Mouse (Mus musculus): Measurements from ENCODE around the gene Bivm. TPM values are rescaled to one million over a fixed set of nuclear protein-coding genes. Genes with fewer than 3 reads are reported as not detected.

The Bivm gene
- polyA plus RNA-seq, 1 experiment from 2014 or later, result 41.3 TPM

GRCm38 (mm10) chr1:44125590-44125989, 6.8 kb downstream of the Bivm start:
- Histone ChIP-seq H3K27me3 (ENCODE audit: control insufficient read depth, insufficient read depth, low read length) (no peaks in the 10 kb centered on the region), H3K4me1 (ENCODE audit: control insufficient read depth, insufficient read depth, low read length) (peaks cover 12% of the 10 kb centered on the region), H3K36me3 (ENCODE audit: control insufficient read depth, insufficient read depth, low read length) (peaks cover 35% of the 10 kb centered on the region), H3K9me3 (ENCODE audit: control insufficient read depth, low read length) (no peaks in the 10 kb centered on the region), H3K4me2 (ENCODE audit: low read length) (no peak overlapping the region), H3K27ac (replicated peaks; ENCODE audit: low read depth, low read length) (no peak overlapping the region), H3K9ac (replicated peaks; ENCODE audit: low read length) (no peak overlapping the region), H3K4me3 (replicated peaks; ENCODE audit: low read depth, low read length) (no peak overlapping the region)
- no peak for DNase-seq
- WGBS, result 92% methylated on average over 4 of the region's 4 CpGs
- no peak for ATAC-seq (ENCODE audit: low FRiP score, low TSS enrichment)

- H3K27ac ChIP-seq (replicated peaks; ENCODE audit: low read depth, low read length), result no peak overlapping the region
- no peaks in the 10 kb centered on the region for H3K27me3 ChIP-seq (ENCODE audit: control insufficient read depth, insufficient read depth, low read length)
- no peaks in the 10 kb centered on the region for H3K4me1 ChIP-seq (ENCODE audit: control insufficient read depth, insufficient read depth, low read length)
- no peak for DNase-seq
- H3K4me3 ChIP-seq (replicated peaks; ENCODE audit: low read depth, low read length), result no peak overlapping the region
- no peak for ATAC-seq (ENCODE audit: low FRiP score, low TSS enrichment)
- no peak overlapping the region for H3K9ac ChIP-seq (replicated peaks; ENCODE audit: low read length)
- H3K4me2 ChIP-seq (ENCODE audit: low read length), result no peak overlapping the region
- 91% methylated on average over 4 of the region's 4 CpGs for WGBS
- H3K9me3 ChIP-seq (ENCODE audit: control insufficient read depth, low read length), result no peaks in the 10 kb centered on the region
- peaks cover 57% of the 10 kb centered on the region for H3K36me3 ChIP-seq (ENCODE audit: control insufficient read depth, insufficient read depth, low read length)
These were observed 11.3 kb downstream of the Bivm start for GRCm38 (mm10) chr1:44129929-44130581.

GRCm38 (mm10) chr1:44140232-44140631, 21.5 kb downstream of the Bivm start:
- H3K36me3 ChIP-seq (ENCODE audit: control insufficient read depth, insufficient read depth, low read length), result peaks cover 62% of the 10 kb centered on the region
- DNase-seq, result no peak

GRCm38 (mm10) chr1:44142747-44143146, 24.0 kb downstream of the Bivm start:
- Histone ChIP-seq H3K4me3 (replicated peaks; ENCODE audit: low read depth, low read length) (no peak overlapping the region), H3K27ac (replicated peaks; ENCODE audit: low read depth, low read length) (no peak overlapping the region), H3K4me2 (ENCODE audit: low read length) (no peak overlapping the region), H3K36me3 (ENCODE audit: control insufficient read depth, insufficient read depth, low read length) (peaks cover 52% of the 10 kb centered on the region), H3K9me3 (ENCODE audit: control insufficient read depth, low read length) (no peaks in the 10 kb centered on the region), H3K27me3 (ENCODE audit: control insufficient read depth, insufficient read depth, low read length) (no peaks in the 10 kb centered on the region), H3K9ac (replicated peaks; ENCODE audit: low read length) (no peak overlapping the region), H3K4me1 (ENCODE audit: control insufficient read depth, insufficient read depth, low read length) (peaks cover 5% of the 10 kb centered on the region; the same call in 1 of the 2 replicates)
- DNase-seq, result no peak
- no peak for ATAC-seq (ENCODE audit: low FRiP score, low TSS enrichment)
- WGBS, result 92% methylated on average over 5 of the region's 5 CpGs

More at GRCm38 (mm10) chr1:44140232-44140631, 21.5 kb downstream of the Bivm start:
- Histone ChIP-seq H3K27me3 (ENCODE audit: control insufficient read depth, insufficient read depth, low read length) (no peaks in the 10 kb centered on the region), H3K4me1 (ENCODE audit: control insufficient read depth, insufficient read depth, low read length) (no peaks in the 10 kb centered on the region), H3K9ac (replicated peaks; ENCODE audit: low read length) (no peak overlapping the region), H3K9me3 (ENCODE audit: control insufficient read depth, low read length) (no peaks in the 10 kb centered on the region), H3K4me3 (replicated peaks; ENCODE audit: low read depth, low read length) (no peak overlapping the region), H3K27ac (replicated peaks; ENCODE audit: low read depth, low read length) (no peak overlapping the region), H3K4me2 (ENCODE audit: low read length) (no peak overlapping the region)
- 94% methylated on average over 4 of the region's 4 CpGs for WGBS
- no peak for ATAC-seq (ENCODE audit: low FRiP score, low TSS enrichment)

- peak within 1 kb of the TSS; percentile 97 for H3K27ac ChIP-seq (replicated peaks; ENCODE audit: low read depth, low read length)
These were observed 29.0 kb downstream of the Bivm start, which contains the start of gene Ercc5 for GRCm38 (mm10) chr1:44147563-44148381. Ercc5 (plus strand) TSS chr1:44147744.

GRCm38 (mm10) chr1:44148706-44149105, 29.9 kb downstream of the Bivm start:
- 34% methylated on average over 6 of the region's 6 CpGs for WGBS
- Histone ChIP-seq H3K36me3 (ENCODE audit: control insufficient read depth, insufficient read depth, low read length) (peaks cover 1% of the 10 kb centered on the region), H3K4me3 (replicated peaks; ENCODE audit: low read depth, low read length) (peak overlapping the region; percentile 73), H3K27ac (replicated peaks; ENCODE audit: low read depth, low read length) (no peak overlapping the region), H3K4me2 (ENCODE audit: low read length) (peak overlapping the region; percentile 58), H3K4me1 (ENCODE audit: control insufficient read depth, insufficient read depth, low read length) (peaks cover 12% of the 10 kb centered on the region), H3K27me3 (ENCODE audit: control insufficient read depth, insufficient read depth, low read length) (no peaks in the 10 kb centered on the region), H3K9ac (replicated peaks; ENCODE audit: low read length) (peak overlapping the region; percentile 97; the same call in 1 of the 2 replicates), H3K9me3 (ENCODE audit: control insufficient read depth, low read length) (no peaks in the 10 kb centered on the region)
- DNase-seq, result peak; percentile 53
- no peak for ATAC-seq (ENCODE audit: low FRiP score, low TSS enrichment)

More at GRCm38 (mm10) chr1:44147563-44148381, 29.0 kb downstream of the Bivm start, which contains the start of gene Ercc5:
- DNase-seq (peak; percentile 94), ATAC-seq (ENCODE audit: low FRiP score, low TSS enrichment) (peak; percentile 96)
- Histone ChIP-seq H3K4me1 (ENCODE audit: control insufficient read depth, insufficient read depth, low read length) (peaks cover 12% of the 10 kb centered on the region), H3K9ac (replicated peaks; ENCODE audit: low read length) (peak within 1 kb of the TSS; percentile 97), H3K36me3 (ENCODE audit: control insufficient read depth, insufficient read depth, low read length) (peaks cover 11% of the 10 kb centered on the region), H3K4me3 (replicated peaks; ENCODE audit: low read depth, low read length) (peak within 1 kb of the TSS; percentile 73), H3K27me3 (ENCODE audit: control insufficient read depth, insufficient read depth, low read length) (no peaks in the 10 kb centered on the region), H3K4me2 (ENCODE audit: low read length) (peak within 1 kb of the TSS; percentile 58), H3K9me3 (ENCODE audit: control insufficient read depth, low read length) (no peaks in the 10 kb centered on the region)
- WGBS, result under 1% methylated on average over 66 of the region's 66 CpGs

GRCm38 (mm10) chr1:44155287-44155686, 36.5 kb downstream of the Bivm start:
- Histone ChIP-seq H3K27ac (replicated peaks; ENCODE audit: low read depth, low read length) (no peak overlapping the region), H3K9ac (replicated peaks; ENCODE audit: low read length) (no peak overlapping the region), H3K36me3 (ENCODE audit: control insufficient read depth, insufficient read depth, low read length) (peaks cover 29% of the 10 kb centered on the region), H3K27me3 (ENCODE audit: control insufficient read depth, insufficient read depth, low read length) (no peaks in the 10 kb centered on the region), H3K9me3 (ENCODE audit: control insufficient read depth, low read length) (no peaks in the 10 kb centered on the region), H3K4me2 (ENCODE audit: low read length) (no peak overlapping the region), H3K4me3 (replicated peaks; ENCODE audit: low read depth, low read length) (no peak overlapping the region), H3K4me1 (ENCODE audit: control insufficient read depth, insufficient read depth, low read length) (no peaks in the 10 kb centered on the region)
- 99% methylated on average over 4 of the region's 4 CpGs for WGBS
- ATAC-seq (ENCODE audit: low FRiP score, low TSS enrichment) (no peak), DNase-seq (peak; percentile 41)

- 95% methylated on average over 6 of the region's 6 CpGs for WGBS
- no peak overlapping the region for H3K4me2 ChIP-seq (ENCODE audit: low read length)
- no peaks in the 10 kb centered on the region for H3K27me3 ChIP-seq (ENCODE audit: control insufficient read depth, insufficient read depth, low read length)
- H3K36me3 ChIP-seq (ENCODE audit: control insufficient read depth, insufficient read depth, low read length), result peaks cover 52% of the 10 kb centered on the region
- H3K27ac ChIP-seq (replicated peaks; ENCODE audit: low read depth, low read length), result no peak overlapping the region
- no peak for DNase-seq
- no peaks in the 10 kb centered on the region for H3K4me1 ChIP-seq (ENCODE audit: control insufficient read depth, insufficient read depth, low read length)
- H3K4me3 ChIP-seq (replicated peaks; ENCODE audit: low read depth, low read length), result no peak overlapping the region
- no peak for ATAC-seq (ENCODE audit: low FRiP score, low TSS enrichment)
- no peaks in the 10 kb centered on the region for H3K9me3 ChIP-seq (ENCODE audit: control insufficient read depth, low read length)
- H3K9ac ChIP-seq (replicated peaks; ENCODE audit: low read length), result no peak overlapping the region
These were observed 39.6 kb downstream of the Bivm start for GRCm38 (mm10) chr1:44158317-44158716.
